Mouse (Mus musculus): ENCODE results near the gene Zfp444. TPM values are rescaled to one million over a fixed set of nuclear protein-coding genes. Genes with fewer than 3 reads are reported as not detected.

The Zfp444 gene
- polyA plus RNA-seq (2011; ENCODE audit: insufficient read depth, insufficient read length, low read depth, missing spikeins): 33.7 and 41.1 TPM in 2 replicates

DNA sequence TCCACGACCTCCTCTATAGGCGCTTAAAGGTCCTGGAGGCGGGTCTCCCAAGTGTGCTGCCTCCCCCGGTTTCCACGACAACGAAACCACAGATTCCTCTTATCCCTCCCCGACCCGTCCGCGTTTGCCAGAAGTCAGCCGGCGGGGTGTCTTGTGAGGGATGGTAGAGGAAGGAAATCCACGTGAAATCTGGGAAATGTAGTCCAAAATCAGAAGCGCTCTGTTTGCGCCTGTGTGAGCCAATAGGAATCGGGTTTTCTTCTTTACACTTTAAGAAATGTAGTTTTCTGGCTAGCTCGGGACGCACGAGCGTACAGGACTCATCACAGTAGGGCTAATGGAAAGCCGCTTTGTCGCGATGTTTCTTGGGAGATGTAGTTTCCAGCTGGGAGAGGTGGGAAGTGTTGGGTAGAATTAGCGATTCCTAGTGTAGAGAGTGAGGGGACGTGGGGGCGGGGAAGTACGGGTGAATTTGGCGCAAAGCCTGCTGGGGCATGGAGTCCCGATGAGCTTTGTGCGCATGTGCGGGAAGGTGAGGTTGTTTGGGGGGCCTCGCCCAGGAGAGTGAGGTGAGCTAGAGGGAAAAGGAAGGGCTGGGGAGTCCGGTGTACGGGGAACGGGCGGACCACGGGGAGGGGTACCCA, at the start of gene Zfp444:
Gene Zfp444, plus strand, starts transcription at position 221 of the 644 bp plus-strand sequence.
- Histone ChIP-seq H3K9ac (ENCODE audit: low read depth, poor library complexity, severe bottlenecking) (peak within 1 kb of the TSS; percentile 96), H3K9me3 (replicated peaks; ENCODE audit: control insufficient read depth, insufficient read depth, low read length, poor library complexity, severe bottlenecking) (no peaks in the 10 kb centered on the region), H3K36me3 (ENCODE audit: control insufficient read depth, insufficient read depth, low read length, poor library complexity, severe bottlenecking) (peaks cover 13% of the 10 kb centered on the region), H3K4me3 (ENCODE audit: low read depth, low read length) (peak within 1 kb of the TSS; percentile 97), H3K27ac (ENCODE audit: insufficient read depth, low read length) (peak within 1 kb of the TSS; percentile 72), H3K4me1 (ENCODE audit: control insufficient read depth, insufficient read depth, low read length) (no peaks in the 10 kb centered on the region), H3K27me3 (ENCODE audit: control insufficient read depth, insufficient read depth, low read length, poor library complexity, severe bottlenecking) (no peaks in the 10 kb centered on the region)
- TF ChIP-seq POLR2A (IDR thresholded peaks at IDR 0.05; ENCODE audit: insufficient read depth, low read length) (peak; percentile 36), CTCF (IDR thresholded peaks at IDR 0.05; ENCODE audit: low read depth, low read length) (no peak), EP300 (IDR thresholded peaks at IDR 0.05; ENCODE audit: insufficient read depth, low read depth, low read length) (no peak)

DNA sequence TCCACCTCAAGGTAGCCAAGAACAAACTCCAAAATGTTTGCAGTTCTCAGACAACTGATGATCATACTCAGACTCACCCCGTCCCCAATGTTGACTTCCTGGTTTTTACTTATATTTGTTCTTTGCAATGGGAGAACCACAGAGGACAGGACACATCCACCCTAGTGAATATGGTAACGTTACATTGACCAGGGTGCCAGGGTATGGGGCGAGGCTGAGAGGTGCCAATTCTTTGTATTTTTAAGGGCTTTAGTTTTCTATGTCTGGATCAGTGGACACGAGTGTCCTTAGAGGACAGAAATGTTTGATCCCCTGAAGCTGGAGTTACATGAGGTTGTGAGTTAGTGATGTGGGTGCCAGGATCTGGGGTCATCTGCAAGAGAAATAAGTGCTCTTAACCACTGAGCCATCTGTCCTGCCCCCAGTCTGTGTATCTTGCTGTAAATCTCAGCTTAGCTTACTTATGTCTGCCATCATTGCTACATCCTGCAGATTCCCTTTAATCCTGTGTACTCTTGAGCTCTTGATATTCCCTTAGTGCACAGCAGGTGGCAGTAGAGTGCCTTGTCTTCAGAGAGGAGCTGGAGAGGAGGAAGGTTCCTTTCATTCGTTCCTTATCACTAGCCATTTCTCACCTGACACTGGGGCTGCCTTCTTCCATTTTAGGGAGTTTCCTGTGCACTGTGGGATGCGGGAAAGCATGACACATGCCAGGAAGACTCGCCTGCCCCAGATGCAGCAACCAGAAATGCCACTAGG, 45.2 kb upstream of the Zfp444 start:
- Histone ChIP-seq H3K9ac (ENCODE audit: low read depth, poor library complexity, severe bottlenecking) (no peak overlapping the region), H3K27me3 (ENCODE audit: control insufficient read depth, insufficient read depth, low read length, poor library complexity, severe bottlenecking) (no peaks in the 10 kb centered on the region), H3K9me3 (replicated peaks; ENCODE audit: control insufficient read depth, insufficient read depth, low read length, poor library complexity, severe bottlenecking) (no peaks in the 10 kb centered on the region), H3K27ac (ENCODE audit: insufficient read depth, low read length) (no peak overlapping the region), H3K4me3 (ENCODE audit: low read depth, low read length) (no peak overlapping the region), H3K36me3 (ENCODE audit: control insufficient read depth, insufficient read depth, low read length, poor library complexity, severe bottlenecking) (no peaks in the 10 kb centered on the region), H3K4me1 (ENCODE audit: control insufficient read depth, insufficient read depth, low read length) (no peaks in the 10 kb centered on the region)
- no peak for TF ChIP-seq EP300 (IDR thresholded peaks at IDR 0.05; ENCODE audit: insufficient read depth, low read depth, low read length)
- TF ChIP-seq CTCF (IDR thresholded peaks at IDR 0.05; ENCODE audit: low read depth, low read length): peak; percentile 38

DNA sequence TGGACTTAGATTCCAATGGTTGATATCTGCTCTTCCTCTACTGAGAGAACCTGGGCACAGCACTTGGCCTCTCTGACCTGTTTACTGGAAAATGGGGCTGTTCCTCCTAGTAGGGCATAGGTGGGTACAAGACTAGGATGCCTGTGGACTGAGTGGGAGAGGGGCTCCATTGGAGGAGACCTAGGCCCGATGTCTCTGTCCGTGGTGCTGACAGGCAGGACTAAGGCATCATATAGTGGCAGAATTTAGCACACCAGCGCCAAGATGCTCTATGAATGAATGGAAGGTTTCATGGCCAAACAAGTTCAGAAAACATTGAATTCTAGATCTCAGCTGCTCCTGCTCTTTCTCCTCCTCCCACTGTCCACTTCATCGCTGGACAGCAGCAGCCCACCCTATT, 41.7 kb upstream of the Zfp444 start:
- no peak overlapping the region for H3K4me3 ChIP-seq (ENCODE audit: low read depth, low read length)
- H3K9me3 ChIP-seq (replicated peaks; ENCODE audit: control insufficient read depth, insufficient read depth, low read length, poor library complexity, severe bottlenecking): 0 out of 2 replicates have a peak, but pooled peaks cover 2% of the 10 kb centered on the region
- H3K27me3 ChIP-seq (ENCODE audit: control insufficient read depth, insufficient read depth, low read length, poor library complexity, severe bottlenecking): no peaks in the 10 kb centered on the region
- TF ChIP-seq CTCF (IDR thresholded peaks at IDR 0.05; ENCODE audit: low read depth, low read length) (no peak), EP300 (IDR thresholded peaks at IDR 0.05; ENCODE audit: insufficient read depth, low read depth, low read length) (no peak), POLR2A (IDR thresholded peaks at IDR 0.05; ENCODE audit: insufficient read depth, low read length) (no peak)
- H3K9ac ChIP-seq (ENCODE audit: low read depth, poor library complexity, severe bottlenecking): no peak overlapping the region
- no peaks in the 10 kb centered on the region for H3K36me3 ChIP-seq (ENCODE audit: control insufficient read depth, insufficient read depth, low read length, poor library complexity, severe bottlenecking)
- no peaks in the 10 kb centered on the region for H3K4me1 ChIP-seq (ENCODE audit: control insufficient read depth, insufficient read depth, low read length)
- H3K27ac ChIP-seq (ENCODE audit: insufficient read depth, low read length): no peak overlapping the region

DNA sequence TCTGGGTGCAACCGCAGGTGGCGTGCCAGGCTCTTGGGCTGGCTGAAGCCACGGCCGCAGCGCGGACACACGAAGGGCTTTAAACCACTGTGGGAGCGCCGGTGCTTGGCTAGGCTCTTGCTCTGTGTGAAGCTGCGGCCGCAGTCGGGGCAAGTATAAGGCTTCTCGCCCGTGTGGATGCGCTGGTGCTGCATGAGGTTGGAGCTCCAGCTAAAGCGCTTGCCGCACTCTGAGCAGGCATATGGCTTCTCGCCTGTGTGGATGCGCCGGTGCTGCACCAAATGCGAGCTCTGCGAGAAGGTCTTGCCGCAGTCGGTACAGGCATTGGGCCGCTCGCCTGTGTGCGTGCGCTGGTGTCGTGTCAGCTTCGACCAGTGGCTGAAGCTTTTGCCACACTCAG, 39.4 kb upstream of the Zfp444 start:
- Histone ChIP-seq H3K27me3 (ENCODE audit: control insufficient read depth, insufficient read depth, low read length, poor library complexity, severe bottlenecking) (no peaks in the 10 kb centered on the region), H3K9ac (ENCODE audit: low read depth, poor library complexity, severe bottlenecking) (no peak overlapping the region), H3K36me3 (ENCODE audit: control insufficient read depth, insufficient read depth, low read length, poor library complexity, severe bottlenecking) (no peaks in the 10 kb centered on the region), H3K4me1 (ENCODE audit: control insufficient read depth, insufficient read depth, low read length) (no peaks in the 10 kb centered on the region), H3K27ac (ENCODE audit: insufficient read depth, low read length) (no peak overlapping the region), H3K4me3 (ENCODE audit: low read depth, low read length) (peak overlapping the region; percentile 27), H3K9me3 (replicated peaks; ENCODE audit: control insufficient read depth, insufficient read depth, low read length, poor library complexity, severe bottlenecking) (0 out of 2 replicates have a peak, but pooled peaks cover 2% of the 10 kb centered on the region)
- TF ChIP-seq CTCF (IDR thresholded peaks at IDR 0.05; ENCODE audit: low read depth, low read length): no peak
- TF ChIP-seq EP300 (IDR thresholded peaks at IDR 0.05; ENCODE audit: insufficient read depth, low read depth, low read length): no peak
- TF ChIP-seq POLR2A (IDR thresholded peaks at IDR 0.05; ENCODE audit: insufficient read depth, low read length): no peak

DNA sequence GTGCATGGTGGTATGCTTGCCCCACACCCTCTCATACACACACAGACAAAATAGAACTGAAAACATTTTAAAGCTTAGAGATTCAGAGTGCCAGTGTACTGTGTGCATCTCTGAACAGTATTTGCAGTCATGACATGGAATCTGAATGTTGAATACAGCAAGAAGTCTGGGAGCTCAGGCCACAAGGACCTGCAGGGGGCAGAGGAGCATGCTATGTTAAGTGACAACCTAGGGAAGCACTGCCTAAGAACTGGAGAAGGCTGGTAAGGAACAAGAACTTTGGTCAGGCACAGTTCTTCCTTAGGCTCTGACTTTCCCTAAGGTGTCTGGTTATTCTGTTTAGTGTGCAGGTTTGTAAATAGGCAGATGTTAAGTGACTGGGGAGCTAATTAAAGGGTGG, 35.5 kb upstream of the Zfp444 start:
- no peaks in the 10 kb centered on the region for H3K27me3 ChIP-seq (ENCODE audit: control insufficient read depth, insufficient read depth, low read length, poor library complexity, severe bottlenecking)
- H3K36me3 ChIP-seq (ENCODE audit: control insufficient read depth, insufficient read depth, low read length, poor library complexity, severe bottlenecking): no peaks in the 10 kb centered on the region
- H3K27ac ChIP-seq (ENCODE audit: insufficient read depth, low read length): no peak overlapping the region
- no peaks in the 10 kb centered on the region for H3K4me1 ChIP-seq (ENCODE audit: control insufficient read depth, insufficient read depth, low read length)
- H3K9me3 ChIP-seq (replicated peaks; ENCODE audit: control insufficient read depth, insufficient read depth, low read length, poor library complexity, severe bottlenecking): 0 out of 2 replicates have a peak, but pooled peaks cover 2% of the 10 kb centered on the region
- H3K9ac ChIP-seq (ENCODE audit: low read depth, poor library complexity, severe bottlenecking): no peak overlapping the region
- H3K4me3 ChIP-seq (ENCODE audit: low read depth, low read length): no peak overlapping the region
- TF ChIP-seq CTCF (IDR thresholded peaks at IDR 0.05; ENCODE audit: low read depth, low read length) (no peak), EP300 (IDR thresholded peaks at IDR 0.05; ENCODE audit: insufficient read depth, low read depth, low read length) (no peak), POLR2A (IDR thresholded peaks at IDR 0.05; ENCODE audit: insufficient read depth, low read length) (no peak)

DNA sequence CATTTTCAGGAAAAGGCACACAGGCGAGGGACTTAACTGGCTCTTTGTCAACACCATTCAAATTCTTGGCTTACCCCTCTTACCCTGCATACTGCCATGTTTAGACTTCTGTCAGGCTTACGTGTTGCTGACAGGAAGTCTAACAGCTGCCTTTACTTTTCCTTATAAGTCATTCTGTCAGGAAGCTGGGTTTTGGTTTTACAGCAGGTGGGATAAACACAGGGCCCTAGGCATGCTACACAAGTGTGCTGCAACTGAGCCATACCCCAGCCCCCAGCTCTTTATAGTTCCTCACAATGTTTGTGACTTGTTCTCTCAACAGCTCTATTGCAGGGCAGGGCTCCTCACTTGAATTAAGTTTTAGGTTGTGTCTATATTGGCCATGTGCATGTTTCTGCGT, 32.7 kb upstream of the Zfp444 start:
- Histone ChIP-seq H3K27ac (ENCODE audit: insufficient read depth, low read length) (no peak overlapping the region), H3K4me3 (ENCODE audit: low read depth, low read length) (no peak overlapping the region), H3K9me3 (replicated peaks; ENCODE audit: control insufficient read depth, insufficient read depth, low read length, poor library complexity, severe bottlenecking) (no peaks in the 10 kb centered on the region), H3K27me3 (ENCODE audit: control insufficient read depth, insufficient read depth, low read length, poor library complexity, severe bottlenecking) (no peaks in the 10 kb centered on the region), H3K36me3 (ENCODE audit: control insufficient read depth, insufficient read depth, low read length, poor library complexity, severe bottlenecking) (no peaks in the 10 kb centered on the region), H3K9ac (ENCODE audit: low read depth, poor library complexity, severe bottlenecking) (no peak overlapping the region), H3K4me1 (ENCODE audit: control insufficient read depth, insufficient read depth, low read length) (no peaks in the 10 kb centered on the region)
- no peak for TF ChIP-seq CTCF (IDR thresholded peaks at IDR 0.05; ENCODE audit: low read depth, low read length)
- TF ChIP-seq POLR2A (IDR thresholded peaks at IDR 0.05; ENCODE audit: insufficient read depth, low read length): no peak
- no peak for TF ChIP-seq EP300 (IDR thresholded peaks at IDR 0.05; ENCODE audit: insufficient read depth, low read depth, low read length)

Data from ES-Bruce4 (cell line).